Mouse (Mus musculus) testis, adult 2 months (tissue): ENCODE results near the gene Ikbke. TPM values are rescaled to one million over a fixed set of nuclear protein-coding genes. Genes with fewer than 3 reads are reported as not detected.

Source experiments
- H3K27ac ChIP-seq: fragments of 200-500 bp; 2 replicates; pipeline ENCODE4 v1.5.1; 2012; ENCODE audit warnings: low read depth, low read length; ENCODE audit not compliant: control insufficient read depth, insufficient read depth
- H3K27me3 ChIP-seq: fragments of 200-500 bp; 2 replicates; pipeline ENCODE4 v1.6.1; 2012; ENCODE audit warnings: mild to moderate bottlenecking, low read length, moderate library complexity; ENCODE audit not compliant: control insufficient read depth, insufficient read depth
- H3K36me3 ChIP-seq: fragments of 200-500 bp; 2 replicates; pipeline ENCODE4 v1.6.1; 2012; ENCODE audit warnings: mild to moderate bottlenecking, low read length; ENCODE audit not compliant: control insufficient read depth, insufficient read depth
- H3K4me1 ChIP-seq: fragments of 200-500 bp; 2 replicates; pipeline ENCODE4 v1.6.1; 2012; ENCODE audit warnings: low read length; ENCODE audit not compliant: control insufficient read depth, insufficient read depth
- H3K4me3 ChIP-seq: fragments of 200-500 bp; 2 replicates; pipeline ENCODE4 v1.5.1; 2012; ENCODE audit warnings: low read depth, mild to moderate bottlenecking, low read length, moderate library complexity, mixed read lengths; ENCODE audit not compliant: control insufficient read depth
- CTCF ChIP-seq: fragments of 200-500 bp; IDR thresholded peaks from 2 replicates; pipeline ENCODE4 v1.5.1; 2012; ENCODE audit warnings: low read depth, mild to moderate bottlenecking, inconsistent platforms, low read length, moderate library complexity; ENCODE audit not compliant: control insufficient read depth, insufficient read depth, insufficient replicate concordance
- POLR2A ChIP-seq: fragments of 200-500 bp; IDR thresholded peaks from 2 replicates; pipeline ENCODE4 v1.6.1; 2012; ENCODE audit warnings: low read depth, mild to moderate bottlenecking, inconsistent platforms, low read length, moderate library complexity; ENCODE audit not compliant: control insufficient read depth
- polyA plus RNA-seq: library from polyadenylated mRNA; depleted of rRNA; stranded (reverse); fragments of >200 nt; gene quantifications from 2 replicates; pipeline ENCODE4 v1.2.3, GENCODE M21; 2012

Ikbke gene
- polyA plus RNA-seq, 1 experiment = 1.4 TPM

DNA sequence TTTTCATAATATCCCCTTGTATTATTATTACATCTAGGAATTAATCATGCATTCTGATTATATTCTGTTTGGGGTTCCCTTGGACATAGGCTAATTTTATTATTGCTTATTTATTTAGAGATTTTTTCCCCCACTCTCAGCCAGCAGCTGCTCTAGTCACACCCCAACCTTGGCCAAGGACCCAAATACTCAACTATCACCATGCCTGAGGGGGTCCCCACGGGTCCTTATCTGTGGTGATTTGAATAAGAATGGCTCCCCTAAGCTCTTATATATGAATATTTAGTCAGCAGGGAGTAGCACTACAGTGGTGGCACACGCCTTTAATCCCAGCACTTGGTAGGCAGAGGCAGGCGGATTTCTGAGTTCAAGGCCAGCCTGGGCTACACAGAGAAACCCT lies 31.9 kb upstream of the Ikbke start:
- H3K27ac ChIP-seq = no peak overlapping the region
- H3K4me3 ChIP-seq = no peak overlapping the region
- no peaks in the 10 kb centered on the region for H3K27me3 ChIP-seq
- TF ChIP-seq POLR2A (no peak), CTCF (no peak)
- H3K4me1 ChIP-seq = no peaks in the 10 kb centered on the region
- H3K36me3 ChIP-seq = peaks cover 3% of the 10 kb centered on the region

DNA sequence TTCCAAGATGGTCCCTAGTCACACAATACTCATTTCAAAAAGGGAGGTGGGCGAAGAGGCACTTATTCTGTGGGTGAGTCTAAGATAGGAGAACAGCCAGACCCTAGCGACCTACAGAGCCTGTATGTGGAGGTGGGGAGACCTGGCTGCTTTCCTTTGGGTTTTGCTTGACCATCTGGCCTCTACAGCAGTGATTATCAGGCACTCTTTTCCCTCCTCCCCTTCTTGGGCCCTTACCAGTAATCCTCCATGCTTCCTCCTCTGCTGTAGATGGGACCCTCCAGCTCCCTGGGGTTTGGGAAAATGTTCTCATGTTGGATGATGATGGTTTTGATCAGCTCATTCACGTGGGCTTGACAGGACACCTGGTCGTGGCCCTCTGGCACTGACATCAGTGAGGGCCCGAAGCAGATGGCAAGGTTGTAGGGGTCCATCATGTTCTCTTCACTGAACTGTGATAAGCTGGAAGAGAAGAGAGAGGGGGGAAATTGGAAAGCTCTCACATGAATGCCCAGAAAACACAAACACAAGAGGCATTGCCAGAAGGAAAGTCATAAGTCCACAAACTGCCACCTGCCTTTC lies 30.9 kb upstream of the Ikbke start:
- Histone ChIP-seq H3K36me3 (peaks cover 3% of the 10 kb centered on the region), H3K27me3 (no peaks in the 10 kb centered on the region)

DNA sequence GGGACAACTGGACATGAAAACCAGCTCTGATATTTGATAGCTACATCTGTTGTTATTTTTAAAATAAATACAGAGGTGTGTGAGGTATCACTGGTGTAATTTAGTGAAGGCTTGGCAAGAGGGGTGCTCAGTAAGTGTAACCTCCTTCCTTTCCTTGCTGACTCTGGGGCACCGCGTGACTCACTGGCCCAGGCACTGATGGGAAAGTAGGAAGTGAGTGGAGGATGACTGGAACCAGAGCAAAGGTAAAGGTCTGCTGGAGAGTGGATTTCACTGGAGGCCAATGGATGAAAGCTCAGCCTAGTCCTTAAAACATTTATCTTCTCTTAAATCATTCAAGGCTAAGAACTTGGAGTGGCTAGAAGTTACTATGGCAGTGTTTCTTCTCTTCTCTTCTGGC lies 21.3 kb upstream of the Ikbke start:
- Histone ChIP-seq H3K27me3 (no peaks in the 10 kb centered on the region), H3K4me1 (no peaks in the 10 kb centered on the region), H3K4me3 (no peak overlapping the region), H3K27ac (no peak overlapping the region), H3K36me3 (no peaks in the 10 kb centered on the region)
- TF ChIP-seq CTCF (no peak), POLR2A (no peak)

More for the DNA sequence above, 30.9 kb upstream of the Ikbke start:
- no peak overlapping the region for H3K4me3 ChIP-seq
- H3K4me1 ChIP-seq = no peaks in the 10 kb centered on the region
- no peak overlapping the region for H3K27ac ChIP-seq
- no peak for TF ChIP-seq POLR2A
- TF ChIP-seq CTCF = no peak

DNA sequence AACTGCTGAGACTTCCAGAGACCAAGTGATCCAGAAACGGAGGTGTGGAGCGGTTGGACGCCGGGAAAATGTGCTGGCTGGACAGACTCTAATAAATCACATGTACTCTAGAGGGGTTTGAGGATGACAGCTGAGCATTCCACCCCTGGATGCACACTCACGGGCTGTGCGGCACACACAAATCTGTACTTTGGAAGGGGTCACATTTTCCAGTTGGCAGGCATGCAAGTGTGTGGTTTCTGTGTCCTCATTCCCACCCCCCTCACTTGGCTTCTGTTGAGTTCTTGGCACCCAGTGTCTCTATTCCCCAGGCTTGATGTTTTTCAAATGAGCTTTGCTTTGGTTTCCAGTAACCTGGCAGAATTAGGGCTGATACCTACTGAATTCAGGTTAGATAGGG lies 20.4 kb upstream of the Ikbke start:
- Histone ChIP-seq H3K4me1 (no peaks in the 10 kb centered on the region), H3K27ac (no peak overlapping the region), H3K27me3 (no peaks in the 10 kb centered on the region), H3K4me3 (no peak overlapping the region), H3K36me3 (no peaks in the 10 kb centered on the region; the same call in 1 of the 2 replicates)
- TF ChIP-seq CTCF = no peak
- TF ChIP-seq POLR2A = no peak

DNA sequence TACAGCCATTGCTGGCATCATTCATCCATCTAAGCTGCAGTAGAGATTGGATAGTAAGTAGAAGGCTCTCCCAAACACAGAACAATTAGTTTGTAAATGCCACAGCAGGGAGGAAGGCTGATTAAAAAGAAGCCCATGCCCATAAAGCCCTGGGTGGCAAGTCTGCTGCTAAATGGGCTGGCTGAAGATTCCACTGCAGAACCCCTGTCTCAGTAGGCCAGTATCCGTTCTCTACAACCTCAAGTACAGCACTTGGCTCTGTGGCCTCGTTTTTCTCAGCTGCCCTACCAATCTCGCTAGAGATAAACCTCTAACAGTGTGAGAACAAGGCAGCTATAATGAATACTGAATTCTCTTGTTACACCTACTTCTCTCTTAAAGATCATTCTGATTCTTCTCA lies 19.8 kb upstream of the Ikbke start:
- Histone ChIP-seq H3K4me1 (no peaks in the 10 kb centered on the region), H3K27me3 (no peaks in the 10 kb centered on the region), H3K4me3 (no peak overlapping the region), H3K27ac (no peak overlapping the region), H3K36me3 (no peaks in the 10 kb centered on the region; the same call in 1 of the 2 replicates)
- TF ChIP-seq POLR2A (no peak), CTCF (no peak)

DNA sequence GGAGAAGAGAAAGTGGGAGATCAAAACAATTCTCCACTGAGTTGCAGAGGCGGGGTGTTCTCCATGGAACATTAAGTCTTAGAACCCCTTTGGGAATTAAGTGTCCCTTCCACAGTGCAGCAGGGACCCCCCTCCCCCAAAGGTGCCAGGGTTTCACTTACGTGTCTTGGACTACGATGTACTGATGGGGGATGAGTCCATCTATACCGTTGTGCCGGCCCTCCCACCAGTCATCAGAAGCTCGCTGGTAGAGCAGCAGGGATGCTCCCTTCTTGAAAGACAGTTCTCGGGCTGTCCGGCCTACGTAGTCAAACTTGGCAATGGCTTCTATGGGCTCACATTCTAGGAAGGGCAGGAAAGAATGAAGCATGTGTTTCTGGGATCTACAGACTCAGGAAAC lies 18.8 kb upstream of the Ikbke start:
- H3K27me3 ChIP-seq = no peaks in the 10 kb centered on the region
- H3K36me3 ChIP-seq = no peaks in the 10 kb centered on the region; the same call in 1 of the 2 replicates
- no peak overlapping the region for H3K4me3 ChIP-seq
- TF ChIP-seq POLR2A = no peak
- TF ChIP-seq CTCF = no peak
- H3K27ac ChIP-seq = no peak overlapping the region
- H3K4me1 ChIP-seq = no peaks in the 10 kb centered on the region

DNA sequence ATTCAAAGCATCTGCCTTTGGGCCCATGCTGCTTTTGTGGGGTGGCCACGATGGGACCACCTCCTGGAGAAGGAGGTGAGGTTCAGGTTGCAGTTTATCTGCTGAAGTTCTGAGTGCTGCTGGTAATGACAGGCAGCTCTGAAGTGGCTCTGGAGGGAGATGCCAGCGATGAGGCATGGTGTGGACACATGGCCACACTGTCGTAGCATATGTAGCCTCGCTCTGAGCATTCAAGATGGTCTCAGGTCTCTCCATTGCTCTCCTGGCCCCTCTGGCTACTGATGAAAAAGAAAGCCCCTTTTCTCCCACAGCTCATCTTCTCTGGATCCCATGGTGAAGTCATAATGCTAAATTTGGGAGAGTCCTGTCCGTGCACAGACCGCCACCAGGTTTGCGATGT lies 17.3 kb upstream of the Ikbke start:
- Histone ChIP-seq H3K27me3 (no peaks in the 10 kb centered on the region), H3K4me1 (no peaks in the 10 kb centered on the region), H3K4me3 (no peak overlapping the region), H3K27ac (no peak overlapping the region), H3K36me3 (no peaks in the 10 kb centered on the region; the same call in none of the 2 replicates)
- no peak for TF ChIP-seq POLR2A
- TF ChIP-seq CTCF = no peak
